Mouse (Mus musculus): ENCODE results near the gene Serpinb7. TPM values are rescaled to one million over a fixed set of nuclear protein-coding genes. Genes with fewer than 3 reads are reported as not detected.

The Serpinb7 gene
- total and polyA plus RNA-seq, 2 experiments from 2014 or later = not detected

GRCm38 (mm10) chr1:107389753-107390152, 9.7 kb upstream of the Serpinb7 start:
- Histone ChIP-seq H3K9ac (replicated peaks; ENCODE audit: low read length, poor library complexity, severe bottlenecking) (no peak overlapping the region), H3K27ac (ENCODE audit: low read depth, low read length) (no peak overlapping the region), H3K9me3 (ENCODE audit: low read length) (no peaks in the 10 kb centered on the region), H3K36me3 (ENCODE audit: insufficient read depth, low read length) (no peaks in the 10 kb centered on the region), H3K4me3 (ENCODE audit: low read depth, low read length) (no peak overlapping the region), H3K4me1 (ENCODE audit: insufficient read depth, low read length) (no peaks in the 10 kb centered on the region), H3K4me2 (ENCODE audit: low read depth, low read length, poor library complexity, severe bottlenecking) (no peak overlapping the region), H3K27me3 (ENCODE audit: insufficient read depth, low read length) (no peaks in the 10 kb centered on the region)
- WGBS = 83% methylated on average over 2 of the region's 2 CpGs
- DNase-seq (ENCODE audit: low spot score) (no peak), ATAC-seq (ENCODE audit: low FRiP score) (no peak)
- TF ChIP-seq CTCF (IDR thresholded peaks at IDR 0.05) = no peak

- DNase-seq (ENCODE audit: low spot score) = no peak
- Histone ChIP-seq H3K27me3 (ENCODE audit: insufficient read depth, low read length) (no peaks in the 10 kb centered on the region), H3K9me3 (ENCODE audit: low read length) (no peaks in the 10 kb centered on the region), H3K36me3 (ENCODE audit: insufficient read depth, low read length) (no peaks in the 10 kb centered on the region), H3K27ac (ENCODE audit: low read depth, low read length) (no peak overlapping the region), H3K4me1 (ENCODE audit: insufficient read depth, low read length) (no peaks in the 10 kb centered on the region), H3K4me2 (ENCODE audit: low read depth, low read length, poor library complexity, severe bottlenecking) (no peak overlapping the region), H3K9ac (replicated peaks; ENCODE audit: low read length, poor library complexity, severe bottlenecking) (no peak overlapping the region), H3K4me3 (ENCODE audit: low read depth, low read length) (no peak overlapping the region)
- WGBS = 68% methylated on average over 1 of the region's 1 CpGs
- ATAC-seq (ENCODE audit: low FRiP score) = no peak
- no peak for TF ChIP-seq CTCF (IDR thresholded peaks at IDR 0.05)
Observed at GRCm38 (mm10) chr1:107397481-107397880, 2.0 kb upstream of the Serpinb7 start.

DNA sequence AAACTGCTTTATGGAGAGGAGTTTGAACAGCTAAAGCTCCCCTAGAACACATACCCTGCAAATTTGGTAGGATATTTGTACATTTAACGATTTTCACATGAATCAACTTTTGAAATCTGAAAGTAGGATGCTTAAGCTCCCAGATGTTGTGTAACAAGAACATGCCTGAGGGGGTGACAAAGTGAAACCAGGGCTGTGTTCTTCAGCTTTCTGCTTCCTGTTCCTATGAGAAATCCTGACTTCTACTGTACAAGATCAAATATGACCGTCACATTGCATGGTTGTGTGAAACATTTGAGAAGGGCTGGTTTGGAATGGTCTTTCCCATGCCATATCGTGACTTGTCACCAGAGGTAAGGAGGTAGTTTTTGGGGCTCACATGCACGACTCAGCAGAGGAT, 2.6 kb downstream of the Serpinb7 start:
- WGBS = 85% methylated on average over 4 of the region's 4 CpGs
- no peak for ATAC-seq (ENCODE audit: low FRiP score)
- H3K27me3 ChIP-seq (ENCODE audit: insufficient read depth, low read length) = no peaks in the 10 kb centered on the region
- no peak overlapping the region for H3K9ac ChIP-seq (replicated peaks; ENCODE audit: low read length, poor library complexity, severe bottlenecking)
- no peak for DNase-seq (ENCODE audit: low spot score)
- H3K36me3 ChIP-seq (ENCODE audit: insufficient read depth, low read length) = no peaks in the 10 kb centered on the region
- no peak overlapping the region for H3K27ac ChIP-seq (ENCODE audit: low read depth, low read length)
- H3K4me2 ChIP-seq (ENCODE audit: low read depth, low read length, poor library complexity, severe bottlenecking) = no peak overlapping the region
- H3K4me3 ChIP-seq (ENCODE audit: low read depth, low read length) = no peak overlapping the region
- TF ChIP-seq CTCF (IDR thresholded peaks at IDR 0.05) = no peak
- no peaks in the 10 kb centered on the region for H3K9me3 ChIP-seq (ENCODE audit: low read length)
- no peaks in the 10 kb centered on the region for H3K4me1 ChIP-seq (ENCODE audit: insufficient read depth, low read length)

DNA sequence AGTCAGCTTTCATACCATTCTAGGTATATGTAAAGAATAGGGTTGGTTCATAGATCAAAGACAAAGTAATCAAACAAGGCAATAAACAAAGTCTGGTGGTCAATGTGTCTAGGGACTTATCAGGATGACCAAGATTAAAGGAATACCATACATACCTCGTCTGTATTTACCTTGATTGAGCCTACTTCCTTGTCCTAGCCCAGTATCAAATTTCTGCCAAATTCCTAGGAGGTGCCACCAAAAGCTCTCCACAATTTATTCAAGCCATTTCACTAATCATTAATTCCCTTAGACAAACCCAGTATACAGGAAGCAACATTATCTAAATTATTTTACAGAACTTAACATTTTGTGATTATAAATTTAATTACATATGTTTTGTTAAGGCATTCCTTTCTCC, 15.2 kb downstream of the Serpinb7 start:
- H3K9ac ChIP-seq (replicated peaks; ENCODE audit: low read length, poor library complexity, severe bottlenecking) = no peak overlapping the region
- 51% methylated on average over 1 of the region's 1 CpGs for WGBS
- no peak for TF ChIP-seq CTCF (IDR thresholded peaks at IDR 0.05)
- no peak overlapping the region for H3K4me3 ChIP-seq (ENCODE audit: low read depth, low read length)
- no peak for DNase-seq (ENCODE audit: low spot score)
- H3K27me3 ChIP-seq (ENCODE audit: insufficient read depth, low read length) = no peaks in the 10 kb centered on the region
- no peak for ATAC-seq (ENCODE audit: low FRiP score)
- H3K4me1 ChIP-seq (ENCODE audit: insufficient read depth, low read length) = no peaks in the 10 kb centered on the region
- no peak overlapping the region for H3K4me2 ChIP-seq (ENCODE audit: low read depth, low read length, poor library complexity, severe bottlenecking)
- H3K27ac ChIP-seq (ENCODE audit: low read depth, low read length) = no peak overlapping the region
- H3K36me3 ChIP-seq (ENCODE audit: insufficient read depth, low read length) = no peaks in the 10 kb centered on the region
- H3K9me3 ChIP-seq (ENCODE audit: low read length) = no peaks in the 10 kb centered on the region

GRCm38 (mm10) chr1:107422487-107422886, 23.0 kb downstream of the Serpinb7 start:
- TF ChIP-seq CTCF (IDR thresholded peaks at IDR 0.05) = no peak
- Histone ChIP-seq H3K4me1 (ENCODE audit: insufficient read depth, low read length) (no peaks in the 10 kb centered on the region), H3K9ac (replicated peaks; ENCODE audit: low read length, poor library complexity, severe bottlenecking) (no peak overlapping the region), H3K9me3 (ENCODE audit: low read length) (no peaks in the 10 kb centered on the region), H3K27me3 (ENCODE audit: insufficient read depth, low read length) (no peaks in the 10 kb centered on the region), H3K4me3 (ENCODE audit: low read depth, low read length) (no peak overlapping the region), H3K27ac (ENCODE audit: low read depth, low read length) (no peak overlapping the region), H3K36me3 (ENCODE audit: insufficient read depth, low read length) (no peaks in the 10 kb centered on the region), H3K4me2 (ENCODE audit: low read depth, low read length, poor library complexity, severe bottlenecking) (no peak overlapping the region)
- ATAC-seq (ENCODE audit: low FRiP score) (no peak), DNase-seq (ENCODE audit: low spot score) (no peak)
- WGBS = 82% methylated on average over 4 of the region's 4 CpGs

DNA sequence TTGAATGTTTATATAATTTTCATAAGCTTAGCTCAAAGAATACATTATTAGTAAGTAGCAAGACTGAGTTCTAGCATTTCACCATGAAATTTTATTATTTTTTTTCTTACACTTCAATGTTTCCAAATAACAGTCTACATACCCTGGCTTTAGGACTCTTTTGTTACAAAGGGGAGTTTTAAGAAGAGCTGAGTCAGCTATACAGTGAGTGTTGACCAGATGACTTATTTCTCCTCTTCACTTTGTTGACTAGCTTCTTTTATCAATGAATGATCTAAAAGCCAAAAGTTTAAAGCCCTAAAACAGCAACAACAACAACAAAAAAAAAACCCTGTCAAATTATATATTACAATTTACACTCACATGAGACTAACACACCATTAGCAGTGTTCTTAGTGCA, 31.8 kb downstream of the Serpinb7 start:
- no peak overlapping the region for H3K4me3 ChIP-seq (ENCODE audit: low read depth, low read length)
- H3K9me3 ChIP-seq (ENCODE audit: low read length) = no peaks in the 10 kb centered on the region
- H3K4me1 ChIP-seq (ENCODE audit: insufficient read depth, low read length) = no peaks in the 10 kb centered on the region
- no peaks in the 10 kb centered on the region for H3K27me3 ChIP-seq (ENCODE audit: insufficient read depth, low read length)
- no peak for TF ChIP-seq CTCF (IDR thresholded peaks at IDR 0.05)
- H3K9ac ChIP-seq (replicated peaks; ENCODE audit: low read length, poor library complexity, severe bottlenecking) = no peak overlapping the region
- no peak overlapping the region for H3K27ac ChIP-seq (ENCODE audit: low read depth, low read length)
- DNase-seq (ENCODE audit: low spot score) (no peak), ATAC-seq (ENCODE audit: low FRiP score) (no peak)
- no peak overlapping the region for H3K4me2 ChIP-seq (ENCODE audit: low read depth, low read length, poor library complexity, severe bottlenecking)
- no peaks in the 10 kb centered on the region for H3K36me3 ChIP-seq (ENCODE audit: insufficient read depth, low read length)

Measured in midbrain, postnatal 0 days (tissue).